Mouse (Mus musculus) kidney, adult 2 months (tissue): ENCODE results near the gene F7.

Source experiments
- CTCF ChIP-seq: fragments of 200-500 bp; conservative IDR thresholded peaks from 2 replicates; pipeline ENCODE4 v1.5.1; 2011; ENCODE audit warnings: low read depth, mild to moderate bottlenecking, control low read depth, low read length, moderate library complexity, mixed read lengths; ENCODE audit not compliant: insufficient read depth, insufficient read length
- POLR2A ChIP-seq: fragments of 200-500 bp; IDR thresholded peaks from one replicate; pipeline ENCODE4 v1.6.1; 2011; ENCODE audit warnings: low read depth, low read length, control low read depth

DNA sequence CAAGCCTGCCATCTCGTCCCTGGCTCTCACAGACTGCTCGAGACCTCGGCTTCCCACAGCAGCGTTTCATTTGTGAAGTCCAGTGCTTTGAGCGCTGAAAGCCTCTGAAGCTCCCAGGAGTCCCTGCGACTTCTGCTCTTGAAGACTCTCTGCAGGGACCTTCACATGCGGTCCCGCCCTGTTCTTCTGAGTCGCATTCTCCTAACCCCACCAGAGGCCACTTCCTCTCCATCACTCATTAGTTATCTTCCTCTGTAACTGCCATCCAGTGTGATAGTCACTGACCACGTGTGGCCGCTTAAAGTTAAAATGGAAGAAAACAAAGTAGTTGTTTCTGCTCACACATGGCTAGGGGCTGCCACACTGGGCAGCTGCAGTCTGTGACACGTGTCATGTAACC, 48.5 kb upstream of the F7 start:
- TF ChIP-seq CTCF, result no peak
- no peak for TF ChIP-seq POLR2A
